Mouse (Mus musculus) heart, postnatal 0 days (tissue): ENCODE results near the gene 2310022B05Rik.

Experiments
- CTCF ChIP-seq: IDR thresholded peaks from 2 replicates; pipeline ENCODE4 v1.5.1; 2016; ENCODE audit warnings: antibody characterized with exemption, control low read depth, low read depth
- EP300 ChIP-seq: IDR thresholded peaks from 2 replicates; pipeline ENCODE4 v1.6.1; 2016; ENCODE audit warnings: antibody characterized with exemption, low read depth

DNA sequence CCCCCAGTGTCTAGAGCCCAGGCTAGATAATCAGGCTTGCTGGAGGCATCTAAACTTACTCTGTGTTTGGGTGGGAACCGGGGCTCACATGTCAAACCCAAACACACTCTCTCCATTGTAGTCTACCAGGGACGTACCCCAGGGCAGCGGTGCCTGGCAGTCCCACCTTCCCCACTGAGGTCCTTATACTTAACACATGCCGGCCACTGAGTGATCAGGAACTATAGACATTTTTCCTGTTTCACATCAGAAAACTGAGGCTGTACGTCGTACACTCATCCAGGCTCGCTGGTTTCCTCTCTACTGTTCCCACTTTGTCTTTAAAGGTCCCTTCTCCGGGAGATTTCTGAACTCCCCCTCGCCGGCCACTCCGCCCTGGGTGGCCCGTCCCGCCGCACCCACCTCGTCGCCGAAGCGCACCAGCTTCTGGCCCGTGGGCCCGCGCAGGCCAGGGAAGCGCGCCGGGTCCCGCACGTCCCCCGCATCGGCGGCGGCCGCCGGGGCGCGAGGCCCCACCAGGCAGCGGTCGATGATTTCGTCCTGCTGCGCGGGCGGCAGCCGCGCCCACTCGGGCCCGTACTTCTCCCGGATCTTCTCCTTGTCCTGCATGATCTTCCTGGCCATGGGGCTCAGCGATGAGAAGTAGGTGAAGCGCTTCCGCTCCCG lies 590 bp downstream of the 2310022B05Rik start:
- TF ChIP-seq CTCF (no peak), EP300 (no peak)
